Mouse (Mus musculus) midbrain, embryonic 14.5 days (tissue): ENCODE data around the gene Ube2o. TPM values are rescaled to one million over a fixed set of nuclear protein-coding genes. Genes with fewer than 3 reads are reported as not detected.
A peak's percentile ranks its signal among the peaks of the same experiment; 100 is the strongest.

ENCODE experiments used
- ATAC-seq: fragments of 200-750 bp; cut with Nextera tagmentation; 2 replicates; pipeline ENCODE4 v1.8.0; 2017; ENCODE audit warnings: moderate number of reproducible peaks, moderate library complexity; ENCODE audit not compliant: low FRiP score, low TSS enrichment
- DNase-seq: peaks from one replicate; pipeline ENCODE4 v3.0.0-alpha.2; 2015
- H3K27ac ChIP-seq: fragments of 300-500 bp; sonication (generic); replicated peaks from 2 replicates; pipeline ENCODE4 v1.5.1; 2014; ENCODE audit warnings: mild to moderate bottlenecking, low read depth, low read length, moderate library complexity
- H3K27me3 ChIP-seq: fragments of 300-500 bp; sonication (generic); 2 replicates; pipeline ENCODE4 v1.6.1; 2014; ENCODE audit warnings: low read length, control low read depth, mixed read lengths; ENCODE audit not compliant: control insufficient read depth, insufficient read depth
- H3K36me3 ChIP-seq: fragments of 300-500 bp; sonication (generic); 2 replicates; pipeline ENCODE4 v1.6.1; 2014; ENCODE audit warnings: low read length, control low read depth; ENCODE audit not compliant: control insufficient read depth, insufficient read depth
- H3K4me1 ChIP-seq: fragments of 300-500 bp; sonication (generic); 2 replicates; pipeline ENCODE4 v1.6.1; 2014; ENCODE audit warnings: mild to moderate bottlenecking, antibody characterized with exemption, low read length, control low read depth; ENCODE audit not compliant: control insufficient read depth, insufficient read depth
- H3K4me2 ChIP-seq: fragments of 300-500 bp; sonication (generic); 2 replicates; pipeline ENCODE4 v1.6.1; 2014; ENCODE audit warnings: mild to moderate bottlenecking, low read length, moderate library complexity
- H3K4me3 ChIP-seq: fragments of 300-500 bp; sonication (generic); replicated peaks from 2 replicates; pipeline ENCODE4 v1.5.1; 2014; ENCODE audit warnings: low read depth, low read length
- H3K9ac ChIP-seq: fragments of 300-500 bp; sonication (generic); replicated peaks from 2 replicates; pipeline ENCODE4 v1.6.1; 2014; ENCODE audit warnings: mild to moderate bottlenecking, low read length, moderate library complexity
- H3K9me3 ChIP-seq: fragments of 300-500 bp; sonication (generic); 2 replicates; pipeline ENCODE4 v1.6.1; 2016; ENCODE audit warnings: low read length, control low read depth, mixed read lengths; ENCODE audit not compliant: control insufficient read depth
- WGBS: fragments of 180-500 bp; shearing (Covaris S2); extraction: QIAGEN DNeasy Blood & Tissue Kit; methylation state at CpG from one replicate; pipeline ENCODE4 v1.1.7; 2014; 5-methylcytosine and 5-hydroxymethylcytosine counted together
- polyA plus RNA-seq: library from polyadenylated mRNA; unstranded; fragments of >200 nt; fragmentation: Nextera tagmentation; extraction: Ambion mirVana; gene quantifications from 2 replicates; pipeline ENCODE4 v1.2.1, GENCODE M21; 2014

Gene Ube2o
- polyA plus RNA-seq, 1 experiment from 2014 or later, result 26.9 TPM

DNA sequence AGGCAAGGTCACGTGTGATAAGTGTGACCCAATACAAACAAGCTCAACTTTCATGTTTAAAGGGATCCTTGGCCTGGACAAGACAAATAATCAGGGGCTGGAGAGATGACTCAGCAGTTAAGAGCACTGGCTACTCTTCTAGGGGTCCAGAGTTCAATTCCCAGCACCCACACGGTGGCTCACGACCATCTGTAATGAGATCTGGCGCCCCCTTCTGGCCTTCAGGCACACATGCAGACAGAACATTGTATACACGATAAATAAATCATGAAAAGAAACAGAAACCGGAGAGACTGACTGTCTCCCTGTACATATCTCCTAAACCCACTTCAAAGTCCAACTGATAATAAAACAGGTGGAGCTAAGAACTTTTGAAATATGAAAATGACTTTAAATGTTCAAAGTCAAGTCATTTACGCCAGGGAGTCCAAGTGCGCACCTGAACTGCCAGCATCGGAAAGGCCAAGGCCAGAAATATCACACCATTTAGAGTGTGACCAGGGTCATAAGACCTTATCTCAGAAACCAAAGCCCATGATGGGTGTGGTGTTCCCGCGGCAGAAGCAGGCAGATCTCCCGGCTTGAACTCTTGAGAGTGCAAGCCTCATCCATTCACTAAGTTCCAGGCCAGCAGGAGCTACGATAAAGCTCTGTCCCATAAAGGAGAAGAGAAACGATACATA, 92.4 kb downstream of the Ube2o start:
- no peak for ATAC-seq
- WGBS, result 76% methylated on average over 14 of the region's 14 CpGs
- peak; percentile 33 for DNase-seq
- Histone ChIP-seq H3K27me3 (no peaks in the 10 kb centered on the region), H3K4me1 (peaks cover 10% of the 10 kb centered on the region), H3K9me3 (no peaks in the 10 kb centered on the region), H3K4me3 (peak overlapping the region; percentile 97), H3K9ac (peak overlapping the region; percentile 94; the same call in 1 of the 2 replicates), H3K27ac (no peak overlapping the region), H3K36me3 (peaks cover 38% of the 10 kb centered on the region), H3K4me2 (peak overlapping the region; percentile 81)

DNA sequence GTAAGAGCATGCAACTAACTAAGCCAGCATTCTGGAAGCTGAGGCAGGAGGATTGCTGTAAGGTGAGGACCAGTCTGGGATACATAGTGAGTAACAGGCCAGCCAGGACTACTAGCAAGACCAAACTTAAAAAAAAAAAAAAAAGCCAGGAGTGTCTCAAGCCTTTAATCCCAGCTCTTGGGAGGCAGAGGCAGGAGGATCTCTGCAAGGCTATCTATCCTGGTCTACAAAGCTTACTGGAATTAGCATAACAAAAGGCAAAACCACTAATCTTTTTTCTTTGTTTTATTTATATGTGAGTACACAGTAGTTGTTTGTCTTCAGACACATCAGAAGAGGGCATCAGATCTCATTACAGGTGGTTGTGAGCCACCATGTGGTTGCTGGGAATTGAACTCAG, 93.0 kb downstream of the Ube2o start:
- no peak for ATAC-seq
- DNase-seq, result no peak
- Histone ChIP-seq H3K4me3 (no peak overlapping the region), H3K4me2 (no peak overlapping the region), H3K27me3 (no peaks in the 10 kb centered on the region), H3K36me3 (peaks cover 44% of the 10 kb centered on the region), H3K4me1 (peaks cover 10% of the 10 kb centered on the region), H3K9ac (no peak overlapping the region), H3K27ac (no peak overlapping the region), H3K9me3 (no peaks in the 10 kb centered on the region)

Other genes starting within 250 kb of the Ube2o start
- gene Foxj1, start 246.0 kb downstream of the Ube2o start, polyA plus RNA-seq, result 9.2 TPM in 2 replicates
- gene Rnf157, start 168.4 kb downstream of the Ube2o start, polyA plus RNA-seq, result 45.5 and 50.2 TPM in 2 replicates
- 77.5 and 87.8 TPM in 2 replicates for gene Ubald2, start 147.4 kb downstream of the Ube2o start, polyA plus RNA-seq
- 0.09 TPM in 1 of 2 replicates, not detected in the other for gene Qrich2, start 115.2 kb downstream of the Ube2o start, polyA plus RNA-seq
- 171 and 174 TPM in 2 replicates for gene Prpsap1, start 87.2 kb downstream of the Ube2o start, polyA plus RNA-seq
- gene Sphk1, start 50.5 kb downstream of the Ube2o start, polyA plus RNA-seq, result 5.4 and 6.0 TPM in 2 replicates
- gene Aanat, start 5.0 kb upstream of the Ube2o start, polyA plus RNA-seq, result 0.49 and 0.70 TPM in 2 replicates
- 0.61 and 0.63 TPM in 2 replicates for gene Rhbdf2, start 45.6 kb upstream of the Ube2o start, polyA plus RNA-seq
- gene Prcd, start 72.1 kb upstream of the Ube2o start, polyA plus RNA-seq, result 1.6 and 3.3 TPM in 2 replicates
- 19.1 and 24.0 TPM in 2 replicates for gene Cygb, start 72.9 kb upstream of the Ube2o start, polyA plus RNA-seq
- gene St6galnac1, start 194.1 kb upstream of the Ube2o start, polyA plus RNA-seq, result not detected in 2 replicates
- 20.7 and 20.9 TPM in 2 replicates for gene Mxra7, start 246.6 kb upstream of the Ube2o start, polyA plus RNA-seq